Mouse (Mus musculus): ENCODE measurements around the gene Fer.

Gene Fer

GRCm38 (mm10) chr17:64097788-64098359 lies 235.0 kb downstream of the Fer start:
- no peak for DNase-seq

DNA sequence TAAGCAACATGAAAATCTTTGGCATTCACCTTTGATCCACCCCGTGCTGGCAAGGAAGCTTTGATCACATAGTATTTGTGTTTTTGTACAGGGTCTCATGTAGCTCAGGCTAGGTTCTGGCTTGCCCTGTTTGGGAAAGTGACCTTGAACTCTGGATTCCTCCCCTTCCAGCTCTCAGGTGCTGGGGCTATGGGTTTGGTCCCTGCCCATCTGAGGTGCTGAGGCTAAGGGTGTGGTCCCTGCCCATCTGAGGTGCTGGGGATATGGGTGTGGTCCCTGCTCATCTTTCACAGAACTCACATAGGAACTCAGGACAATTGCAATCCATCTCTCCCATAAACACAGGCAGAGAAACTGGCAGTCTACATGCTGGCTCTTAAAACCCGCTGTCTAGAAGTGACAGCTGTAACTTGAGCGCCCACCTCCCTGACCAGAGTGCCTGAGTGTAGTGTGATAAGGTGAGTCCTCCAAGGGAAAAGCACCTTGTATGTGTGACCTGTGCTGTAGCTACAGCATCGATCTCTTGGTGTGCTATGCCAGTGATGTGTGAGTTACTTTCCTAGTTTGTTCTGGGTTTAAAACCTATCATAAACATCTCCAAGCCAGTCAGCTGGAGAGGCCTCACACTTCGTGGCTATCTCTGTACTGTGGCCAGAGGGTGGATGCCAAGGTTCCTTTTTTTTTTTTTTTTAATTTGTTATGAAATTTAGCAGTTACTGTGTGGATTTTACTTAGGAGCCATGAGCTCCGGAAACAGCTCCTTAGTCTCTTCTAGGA lies 236.7 kb downstream of the Fer start:
- no peak for DNase-seq

- no peak for DNase-seq
These were observed 237.3 kb downstream of the Fer start for GRCm38 (mm10) chr17:64100172-64100510.

DNA sequence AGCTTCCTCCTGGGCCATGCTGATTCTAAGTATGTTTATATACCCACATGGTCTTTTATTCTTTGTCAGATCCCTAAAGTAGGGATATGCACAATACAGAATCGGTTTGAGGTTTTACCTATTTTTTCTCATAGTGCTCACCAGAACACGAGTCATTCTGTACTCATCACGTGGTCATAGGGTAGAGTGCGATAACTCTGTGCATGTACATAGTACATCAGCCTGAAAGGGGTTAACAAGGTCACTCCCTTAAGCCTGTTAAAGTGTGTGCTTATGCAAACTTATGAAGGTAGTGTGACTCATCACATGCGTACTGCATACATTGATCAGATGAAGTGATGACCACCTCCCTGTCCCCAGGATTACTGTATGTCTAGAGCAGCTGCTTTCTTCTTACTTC lies 245.9 kb downstream of the Fer start:
- DNase-seq, result no peak

- peak; percentile 35 for DNase-seq
These were observed 247.0 kb downstream of the Fer start for GRCm38 (mm10) chr17:64109871-64110270.

DNA sequence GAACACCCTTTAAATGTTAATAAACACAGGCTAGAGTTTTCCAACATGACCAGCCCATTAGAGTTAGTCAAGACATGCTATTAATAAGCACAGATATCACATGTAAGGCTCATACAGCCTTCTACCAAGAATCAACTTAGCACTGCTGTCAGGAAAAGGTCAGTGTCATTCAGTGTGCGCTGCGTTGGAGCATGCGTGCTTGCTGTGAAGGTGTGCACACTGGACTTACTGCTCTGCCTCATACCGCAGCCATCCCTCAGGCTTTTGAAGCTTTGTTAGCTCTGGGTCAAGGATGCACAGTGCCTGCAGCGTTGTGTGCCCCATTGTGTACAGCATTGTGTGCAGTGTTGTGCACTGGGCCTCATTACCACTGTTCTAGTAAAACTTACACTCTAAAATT lies 250.8 kb downstream of the Fer start:
- DNase-seq, result no peak

DNA sequence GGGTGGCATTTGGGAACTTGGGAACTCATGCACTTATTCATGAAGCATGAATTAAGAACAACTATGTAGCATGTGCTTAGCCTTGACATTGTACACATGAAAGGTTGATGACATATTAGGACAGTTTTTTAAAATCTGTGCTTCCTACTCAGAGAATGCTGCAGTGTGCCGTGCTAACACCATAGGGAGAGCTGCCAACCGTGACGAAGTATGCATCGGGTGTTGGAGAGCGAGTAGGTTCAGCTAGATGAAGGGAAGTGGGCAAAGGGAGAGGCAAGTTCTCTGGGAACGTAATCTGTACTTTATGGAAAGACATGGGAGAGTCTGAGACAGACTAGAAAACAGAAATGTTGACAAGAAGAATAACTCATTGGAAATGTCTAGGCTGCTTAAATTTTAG lies 253.9 kb downstream of the Fer start:
- DNase-seq, result no peak

- no peak for DNase-seq
These were observed 256.9 kb downstream of the Fer start for GRCm38 (mm10) chr17:64119697-64120288.

DNA sequence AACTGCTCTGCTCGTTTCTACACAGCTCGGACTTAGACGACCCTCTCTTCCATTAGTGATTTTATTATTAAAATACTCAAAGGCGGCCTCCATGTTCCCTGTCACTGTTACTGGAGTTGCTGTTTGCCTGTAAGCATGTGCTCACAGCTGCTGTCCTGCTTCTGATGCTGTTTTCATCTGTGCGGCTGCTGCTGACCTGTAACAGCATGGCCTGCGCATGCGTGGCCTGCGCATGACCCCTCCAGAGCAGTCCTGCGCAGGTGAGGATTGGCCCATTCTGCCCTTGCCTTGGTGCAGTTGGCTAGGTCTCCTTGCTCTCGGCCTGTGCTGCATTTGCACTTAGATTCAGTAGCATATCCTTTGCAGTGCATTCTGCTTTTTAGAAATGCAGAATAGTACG lies 259.7 kb downstream of the Fer start:
- no peak for DNase-seq

GRCm38 (mm10) chr17:64123732-64124131 lies 260.9 kb downstream of the Fer start:
- DNase-seq, result no peak

GRCm38 (mm10) chr17:64126904-64127303 lies 264.0 kb downstream of the Fer start:
- no peak for DNase-seq

- DNase-seq, result no peak
These were observed 266.9 kb downstream of the Fer start for GRCm38 (mm10) chr17:64129750-64130149.

- DNase-seq, result peak; percentile 54
These were observed 267.5 kb downstream of the Fer start for GRCm38 (mm10) chr17:64130356-64130755.

DNA sequence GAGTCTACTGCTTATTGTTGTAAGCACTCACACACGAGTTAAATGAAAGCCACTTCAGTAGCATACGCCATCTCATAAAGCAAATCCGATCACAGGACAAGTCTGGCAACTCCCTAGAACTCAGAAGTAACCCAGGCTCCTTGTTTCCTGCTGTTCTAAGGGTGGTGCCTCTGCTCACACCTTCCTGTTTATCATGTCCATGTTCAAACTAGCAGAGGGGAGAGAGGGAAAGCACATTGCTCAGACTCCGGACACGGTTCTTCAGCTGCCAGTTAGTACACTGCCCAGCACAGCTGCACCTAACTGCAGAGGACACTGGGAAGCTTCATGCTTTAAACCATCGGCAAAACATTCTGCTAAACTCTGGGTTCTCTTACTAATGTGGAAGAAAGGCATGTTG lies 269.3 kb downstream of the Fer start:
- no peak for DNase-seq

GRCm38 (mm10) chr17:64135941-64136650 lies 273.2 kb downstream of the Fer start:
- DNase-seq, result no peak

DNA sequence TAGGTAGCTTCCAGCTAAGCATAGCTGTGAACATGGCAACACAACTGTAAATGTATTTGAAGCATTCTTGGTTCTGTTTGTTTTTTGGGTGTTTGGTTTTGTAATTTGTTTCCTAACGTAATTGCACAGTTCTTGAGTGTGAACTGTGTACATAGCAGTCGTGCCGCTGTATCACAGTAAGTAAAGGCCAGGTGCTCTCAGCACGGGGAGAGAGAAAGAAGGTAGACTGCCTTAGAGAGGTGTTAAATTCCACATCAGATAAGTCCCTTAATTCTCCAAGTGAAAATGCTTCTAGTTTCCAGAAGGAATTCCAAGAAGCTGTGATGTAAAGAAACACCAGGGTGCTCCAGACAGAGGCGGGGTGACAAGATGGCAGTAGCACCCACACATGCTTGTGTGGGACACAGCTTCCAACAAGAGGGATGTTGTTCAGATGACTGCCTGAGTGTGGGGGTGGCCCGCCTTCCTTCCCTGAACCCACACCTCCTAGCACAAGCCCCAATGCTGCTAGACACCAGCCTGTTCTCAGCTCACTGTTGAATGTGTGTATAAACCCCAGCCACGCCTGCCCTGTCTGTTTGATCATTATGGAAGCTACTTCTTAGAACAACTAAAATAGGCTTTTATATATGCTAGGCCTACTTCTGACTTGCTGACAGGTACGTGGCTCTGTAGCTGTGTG lies 275.3 kb downstream of the Fer start:
- DNase-seq, result no peak

GRCm38 (mm10) chr17:64139231-64139915 lies 276.5 kb downstream of the Fer start:
- no peak for DNase-seq

DNA sequence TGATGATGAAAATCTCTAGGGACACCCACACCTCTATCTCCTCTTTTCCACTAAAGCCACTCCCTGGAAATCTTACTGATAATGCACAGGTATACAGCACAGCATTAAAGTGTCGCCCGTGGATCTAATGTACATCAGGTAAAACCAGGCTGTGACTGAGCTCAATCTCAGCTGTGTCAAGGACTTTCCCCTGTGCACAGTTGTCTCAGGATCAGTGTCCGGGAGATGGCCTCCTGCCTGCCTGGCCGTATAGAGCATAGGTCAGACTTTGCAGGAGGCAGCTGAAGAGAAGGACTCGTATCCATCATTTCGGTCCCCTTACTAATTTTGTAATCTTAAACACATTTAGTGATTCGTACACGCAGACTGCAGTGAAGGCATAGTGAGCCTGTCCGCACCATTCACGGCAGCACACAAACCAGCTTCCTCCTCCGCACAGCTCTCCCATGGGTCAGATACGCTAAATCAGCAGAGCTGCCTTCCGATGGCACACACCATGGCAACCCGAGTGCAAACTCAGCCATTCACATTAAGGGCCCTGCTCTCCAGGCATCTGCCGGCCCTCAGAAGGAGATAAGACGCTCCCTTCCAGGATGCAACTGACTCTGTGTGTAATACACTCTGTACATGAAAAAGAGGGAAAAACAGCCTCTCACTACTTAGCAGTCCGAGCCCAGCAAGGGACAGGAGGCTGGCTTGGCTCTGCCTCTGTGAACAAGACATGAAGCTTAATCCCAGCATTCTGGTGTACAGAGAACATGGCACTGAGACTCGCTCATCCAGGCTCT lies 277.4 kb downstream of the Fer start:
- no peak for DNase-seq

GRCm38 (mm10) chr17:64141856-64142255 lies 279.0 kb downstream of the Fer start:
- no peak for DNase-seq

DNA sequence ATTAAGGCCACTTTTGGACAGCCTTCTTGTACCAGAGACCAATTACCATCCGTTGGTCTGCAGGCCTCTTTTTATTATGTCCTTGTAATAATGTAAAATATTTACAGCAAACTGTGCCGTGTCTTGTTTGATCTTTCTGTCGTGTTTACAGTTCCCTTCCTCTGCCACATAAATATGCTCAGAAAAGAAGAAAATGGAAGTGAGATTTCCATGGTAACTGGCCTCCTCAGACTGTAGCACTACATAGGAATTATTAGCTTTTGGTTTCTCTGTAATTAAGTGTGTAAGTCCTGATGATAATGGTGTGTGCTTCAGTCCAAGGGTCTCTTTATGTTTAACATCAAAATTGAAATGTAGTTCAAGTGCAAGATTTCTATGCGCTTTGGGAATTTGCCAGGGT lies 283.5 kb downstream of the Fer start:
- no peak for DNase-seq

- no peak for DNase-seq
These were observed 287.9 kb downstream of the Fer start for GRCm38 (mm10) chr17:64150717-64151116.

- DNase-seq, result no peak
These were observed 304.9 kb downstream of the Fer start for GRCm38 (mm10) chr17:64167731-64168130.
